Mouse (Mus musculus) layer of hippocampus, adult 9-11 months (tissue): ENCODE results near the gene Kirrel3.
A peak's percentile ranks its signal among the peaks of the same experiment; 100 is the strongest.

Source experiments
- DNase-seq: peaks from one replicate; pipeline ENCODE4 v3.0.0; 2022

Kirrel3 gene

DNA sequence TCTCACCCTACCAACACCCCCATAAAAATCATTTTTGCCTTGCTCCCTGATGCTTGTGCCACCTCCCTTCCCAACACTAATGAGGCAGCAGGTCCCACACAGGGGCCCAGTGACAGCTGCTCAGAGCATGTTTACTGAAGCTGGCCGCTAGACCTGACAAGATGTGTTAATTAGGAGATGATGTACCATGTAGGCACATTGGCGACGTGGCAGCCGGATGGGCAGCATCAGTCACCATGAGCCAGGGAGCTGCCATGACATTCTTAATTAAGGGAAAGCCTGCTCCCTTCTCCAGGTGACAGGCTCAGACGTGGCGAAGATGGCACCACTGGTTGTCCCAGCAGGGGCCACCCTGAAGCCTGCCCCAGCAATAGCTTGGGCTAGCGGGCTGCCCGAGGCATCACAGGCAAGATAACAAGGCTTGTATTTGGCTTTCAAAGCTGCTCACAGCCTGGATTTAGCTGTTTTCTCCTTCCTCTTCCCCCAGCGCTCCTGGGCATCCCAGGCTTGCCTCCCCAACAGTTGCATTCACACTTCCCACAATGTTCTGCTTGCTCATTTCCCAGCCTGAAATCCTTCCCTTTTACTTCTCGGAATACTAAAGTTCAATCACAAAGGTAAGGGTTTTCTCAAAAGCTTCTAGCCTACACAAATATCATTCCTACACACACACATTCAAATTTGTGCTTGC is 357.7 kb downstream of the Kirrel3 start:
- no peak for DNase-seq

DNA sequence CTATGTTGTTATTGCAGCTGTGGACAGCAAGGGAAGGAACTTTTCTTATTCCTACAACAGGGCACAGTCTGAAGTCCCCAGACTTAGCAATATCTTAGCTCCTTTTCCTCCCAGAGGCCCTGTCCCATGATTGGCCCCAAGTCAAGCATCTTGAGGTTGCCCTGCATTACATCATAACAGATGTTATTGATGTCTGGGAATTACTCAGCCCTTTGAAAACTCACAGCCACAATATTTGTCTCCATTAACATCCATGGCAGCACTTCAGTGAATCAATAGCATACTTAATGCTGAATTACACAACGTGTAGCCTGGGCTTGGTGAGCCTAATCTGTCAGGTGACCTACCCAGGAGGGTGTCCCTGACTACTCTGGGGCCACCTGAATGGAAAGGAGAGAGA is 360.7 kb downstream of the Kirrel3 start:
- no peak for DNase-seq

- no peak for DNase-seq
Observed at GRCm38 (mm10) chr9:34847664-34848063, 362.0 kb downstream of the Kirrel3 start.

- no peak for DNase-seq
Observed at GRCm38 (mm10) chr9:34851136-34851535, 365.4 kb downstream of the Kirrel3 start.

- no peak for DNase-seq
Observed at GRCm38 (mm10) chr9:34857575-34857974, 371.9 kb downstream of the Kirrel3 start.

- DNase-seq: no peak
Observed at GRCm38 (mm10) chr9:34858071-34858470, 372.4 kb downstream of the Kirrel3 start.

DNA sequence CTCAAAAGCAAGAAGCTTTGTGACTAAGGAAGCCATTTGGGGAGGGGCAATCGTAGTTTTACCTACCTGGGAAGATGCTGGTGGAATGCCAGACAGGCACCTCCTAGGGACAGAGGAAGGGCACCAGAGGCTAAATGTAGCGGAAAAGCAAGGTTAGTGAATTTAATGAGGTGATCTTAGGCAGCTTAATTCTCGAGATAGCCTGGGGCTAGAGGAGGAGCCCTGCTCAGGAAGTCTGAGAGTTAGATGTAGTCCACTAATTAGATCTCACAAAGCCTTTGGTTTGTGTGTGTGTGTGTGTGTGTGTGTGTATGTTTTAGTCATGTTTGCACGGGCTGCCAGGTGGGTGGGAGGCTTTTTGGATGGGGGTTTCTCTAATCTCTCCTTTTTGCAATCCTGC is 375.2 kb downstream of the Kirrel3 start:
- DNase-seq: no peak

GRCm38 (mm10) chr9:34861775-34862174 is 376.1 kb downstream of the Kirrel3 start:
- DNase-seq: peak; percentile 40

GRCm38 (mm10) chr9:34865606-34866005 is 379.9 kb downstream of the Kirrel3 start:
- DNase-seq: no peak

DNA sequence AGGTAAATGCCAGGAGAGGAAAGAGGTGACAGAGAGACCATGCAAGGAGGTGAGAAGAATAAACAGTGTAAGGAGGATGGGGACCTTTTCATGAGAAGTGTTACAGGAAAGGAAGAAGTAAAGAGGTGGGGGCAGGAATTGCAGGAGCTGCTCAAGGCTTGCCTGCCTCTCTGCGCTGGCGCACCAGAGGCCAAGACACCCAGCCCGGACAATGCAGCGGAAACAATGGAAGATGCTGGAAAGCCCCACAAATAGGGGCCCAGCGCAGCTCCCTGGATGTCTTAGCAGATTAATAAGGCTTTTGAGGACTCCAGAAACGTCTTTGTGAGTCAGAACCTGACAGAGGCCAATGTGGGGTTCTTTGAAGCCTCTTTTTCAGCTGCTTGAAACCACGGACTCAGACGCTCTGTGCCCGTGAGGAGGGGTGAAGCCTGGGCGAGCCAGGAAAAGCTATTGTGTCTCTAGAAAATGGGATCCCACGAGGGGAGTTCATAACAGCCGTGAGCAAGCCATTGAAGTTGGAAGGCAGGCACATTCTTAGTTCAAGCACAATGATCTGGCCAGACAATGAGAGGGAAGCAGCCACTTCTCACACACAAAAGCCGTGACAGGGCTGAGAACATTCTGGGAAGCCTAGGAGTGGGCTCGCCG is 385.7 kb downstream of the Kirrel3 start:
- no peak for DNase-seq

DNA sequence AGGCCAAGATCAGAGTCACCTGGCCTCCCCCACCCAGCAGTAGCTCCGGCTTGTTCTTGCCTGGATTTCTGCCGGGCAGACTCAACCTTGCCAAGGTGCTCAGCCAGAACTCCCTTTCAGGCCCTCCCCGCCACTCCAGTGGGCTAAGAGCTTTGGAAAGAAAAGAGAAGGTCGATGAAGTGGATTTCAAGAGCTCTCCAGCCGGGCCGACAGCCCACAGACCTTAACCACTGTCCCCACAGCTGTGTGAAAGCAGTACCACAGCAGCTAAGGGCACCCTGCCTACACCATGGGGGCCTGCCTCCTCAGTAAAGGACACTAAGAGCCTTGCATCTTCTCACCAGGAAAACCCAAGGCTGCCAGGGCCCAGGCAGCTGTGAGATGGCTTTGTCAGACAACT is 389.5 kb downstream of the Kirrel3 start:
- no peak for DNase-seq

- DNase-seq: no peak
Observed at GRCm38 (mm10) chr9:34877186-34877585, 391.5 kb downstream of the Kirrel3 start.

DNA sequence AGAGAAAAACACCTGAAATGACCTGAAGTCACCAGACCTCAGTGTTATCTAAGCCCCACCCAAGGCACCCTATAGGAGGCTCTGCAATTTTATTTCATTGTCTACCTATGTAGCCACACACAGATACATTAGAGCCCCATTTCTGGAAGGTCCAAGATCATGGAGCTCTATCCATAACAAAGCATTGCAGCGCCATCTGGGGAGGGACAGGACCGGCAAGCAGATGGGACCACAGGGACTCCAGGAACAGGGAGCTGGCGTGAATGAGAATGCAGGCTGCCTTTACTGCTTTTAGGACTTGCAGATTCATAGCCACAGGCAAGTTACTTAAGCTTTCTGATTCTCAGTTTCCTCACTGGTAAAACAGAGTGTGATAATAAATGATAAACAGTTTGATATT is 392.1 kb downstream of the Kirrel3 start:
- peak; percentile 28 for DNase-seq

- DNase-seq: no peak
Observed at GRCm38 (mm10) chr9:34881750-34882149, 396.1 kb downstream of the Kirrel3 start.

GRCm38 (mm10) chr9:34882211-34882610 is 396.5 kb downstream of the Kirrel3 start:
- no peak for DNase-seq

- DNase-seq: no peak
Observed at GRCm38 (mm10) chr9:34883122-34883521, 397.4 kb downstream of the Kirrel3 start.

DNA sequence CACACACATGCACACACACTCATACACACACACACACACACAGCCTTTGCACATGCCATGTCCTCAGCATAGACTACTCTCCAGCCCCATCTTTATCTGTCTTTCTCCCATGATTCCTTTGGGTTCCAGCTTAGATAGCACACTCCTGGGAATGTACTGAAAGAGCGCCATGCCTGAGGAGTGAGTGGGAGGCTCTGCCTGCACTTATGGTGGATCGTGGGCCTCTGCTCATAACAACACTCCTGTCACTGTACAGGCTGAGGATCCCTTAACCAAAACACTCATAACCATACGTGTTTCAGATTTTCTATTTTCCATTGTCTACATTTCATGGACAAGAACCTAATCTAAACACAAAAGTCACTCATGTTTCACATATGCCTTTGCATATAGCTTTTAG is 398.6 kb downstream of the Kirrel3 start:
- DNase-seq: no peak

DNA sequence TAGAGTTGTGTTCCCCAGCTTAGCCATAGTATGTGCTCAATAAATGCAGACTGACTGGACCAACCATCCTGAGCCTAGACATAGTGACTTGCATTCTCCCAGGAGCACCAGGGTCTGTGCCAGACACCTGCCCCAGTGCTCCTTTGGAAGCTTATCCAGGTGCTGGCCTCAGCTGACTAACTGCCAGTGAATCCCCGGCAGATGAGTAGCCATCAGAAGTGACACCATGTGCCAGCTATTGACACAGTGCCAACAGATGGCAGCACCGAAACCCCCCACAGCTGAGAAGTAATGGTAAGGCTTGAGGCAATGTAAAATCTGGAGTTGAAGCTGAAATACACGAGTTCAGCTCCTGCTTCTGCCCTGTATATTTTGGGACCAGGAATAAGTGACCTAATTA is 399.2 kb downstream of the Kirrel3 start:
- no peak for DNase-seq

GRCm38 (mm10) chr9:34886746-34887145 is 401.1 kb downstream of the Kirrel3 start:
- DNase-seq: no peak

- DNase-seq: no peak
Observed at GRCm38 (mm10) chr9:34887196-34887595, 401.5 kb downstream of the Kirrel3 start.

DNA sequence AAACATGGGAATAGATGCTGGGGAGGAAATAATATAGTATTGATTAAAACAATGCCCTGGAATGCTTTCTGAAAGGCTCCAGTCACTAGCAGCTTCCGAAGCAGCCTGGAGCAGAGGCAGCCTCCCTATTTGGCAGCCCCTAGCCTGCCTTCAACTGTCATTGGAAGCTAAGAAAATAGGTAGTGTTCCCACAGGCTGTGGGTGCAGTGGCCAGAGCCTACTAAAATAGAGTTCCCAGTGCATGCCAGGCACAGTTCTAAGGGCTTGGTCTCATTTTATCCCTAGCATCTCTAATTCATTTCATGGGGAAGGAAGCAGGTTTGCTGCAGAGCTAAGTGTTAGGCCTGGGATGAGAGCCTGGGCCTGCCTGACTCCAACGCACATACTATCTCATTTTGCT is 402.6 kb downstream of the Kirrel3 start:
- DNase-seq: no peak

DNA sequence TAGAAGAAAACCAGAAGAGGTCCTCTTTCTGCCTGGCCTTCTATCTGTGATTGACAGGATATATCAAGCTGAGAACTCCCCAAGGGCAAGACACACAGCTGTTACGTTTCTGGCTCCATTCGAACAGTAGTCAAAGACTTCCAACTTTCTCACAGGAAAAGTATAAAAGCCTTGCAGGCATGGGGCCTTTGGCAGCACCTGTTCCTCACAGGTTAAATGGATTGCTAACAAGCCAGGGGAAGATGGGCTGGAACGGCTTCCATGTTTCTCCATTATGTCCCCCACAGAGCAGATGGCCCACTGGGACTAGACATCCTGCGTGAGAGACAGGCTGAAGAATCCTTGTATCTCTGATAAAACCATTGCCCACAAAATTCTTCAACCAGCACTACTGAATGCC is 415.5 kb downstream of the Kirrel3 start:
- no peak for DNase-seq

GRCm38 (mm10) chr9:34901888-34902287 is 416.2 kb downstream of the Kirrel3 start:
- DNase-seq: no peak

- no peak for DNase-seq
Observed at GRCm38 (mm10) chr9:34905164-34905563, 419.5 kb downstream of the Kirrel3 start.

DNA sequence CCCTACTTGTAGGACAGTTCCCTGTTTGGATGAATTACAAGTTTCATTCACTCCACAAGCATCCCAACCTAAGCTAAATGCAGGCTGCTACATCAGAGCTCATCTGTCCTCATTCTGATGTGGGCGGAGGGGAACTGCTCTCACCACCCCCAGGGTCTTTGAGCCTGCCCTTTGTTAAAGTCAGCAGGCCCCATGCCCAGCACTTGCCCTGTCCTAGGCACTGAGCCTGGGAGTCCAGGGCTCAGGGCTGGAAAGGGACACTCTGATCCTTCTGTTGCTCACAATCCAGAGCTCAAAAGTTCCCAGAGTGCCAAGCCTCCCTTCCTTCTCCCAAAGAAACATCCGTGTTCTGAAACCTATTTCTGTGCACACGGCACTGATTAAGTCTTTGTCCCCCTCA is 422.3 kb downstream of the Kirrel3 start:
- no peak for DNase-seq
